Mouse (Mus musculus) C2C12 (cell line): ENCODE measurements around the gene Pgap3.

ENCODE experiments used
- CEBPB ChIP-seq: IDR thresholded peaks from one replicate; pipeline ENCODE4 v1.6.1; 2011; ENCODE audit warnings: low read depth, mild to moderate bottlenecking, control low read depth, moderate library complexity
- CTCF ChIP-seq: IDR thresholded peaks from one replicate; pipeline ENCODE4 v1.5.1; 2011; ENCODE audit not compliant: control insufficient read depth, insufficient read depth, insufficient read length
- FOSL1 ChIP-seq: IDR thresholded peaks from one replicate; pipeline ENCODE4 v1.8.0; 2011; ENCODE audit warnings: mild to moderate bottlenecking, low read length; ENCODE audit not compliant: poor library complexity, insufficient read depth, severe bottlenecking
- MAX ChIP-seq: IDR thresholded peaks from one replicate; pipeline ENCODE4 v1.6.1; 2011; ENCODE audit warnings: mild to moderate bottlenecking, control low read depth
- MYOD1 ChIP-seq: IDR thresholded peaks from one replicate; pipeline ENCODE4 v1.6.1; 2011; ENCODE audit warnings: low read depth; ENCODE audit not compliant: control insufficient read depth, insufficient read length
- MYOG ChIP-seq: IDR thresholded peaks from one replicate; pipeline ENCODE4 v1.6.1; 2011; ENCODE audit not compliant: control insufficient read depth, insufficient read length; ENCODE audit errors: extremely low read depth
- USF1 ChIP-seq: IDR thresholded peaks from one replicate; pipeline ENCODE4 v1.6.1; 2011; ENCODE audit warnings: low read depth, mild to moderate bottlenecking, control low read depth, moderate library complexity

- no peak for TF ChIP-seq USF1
- no peak for TF ChIP-seq CTCF
- TF ChIP-seq FOSL1: no peak
- no peak for TF ChIP-seq CEBPB
- TF ChIP-seq MYOD1: no peak
- TF ChIP-seq MYOG: no peak
- no peak for TF ChIP-seq MAX
Measured at GRCm38 (mm10) chr11:98397946-98398345, 2.3 kb downstream of the Pgap3 start.
